Mouse (Mus musculus): Measurements from ENCODE around the gene Col4a1.

DNA sequence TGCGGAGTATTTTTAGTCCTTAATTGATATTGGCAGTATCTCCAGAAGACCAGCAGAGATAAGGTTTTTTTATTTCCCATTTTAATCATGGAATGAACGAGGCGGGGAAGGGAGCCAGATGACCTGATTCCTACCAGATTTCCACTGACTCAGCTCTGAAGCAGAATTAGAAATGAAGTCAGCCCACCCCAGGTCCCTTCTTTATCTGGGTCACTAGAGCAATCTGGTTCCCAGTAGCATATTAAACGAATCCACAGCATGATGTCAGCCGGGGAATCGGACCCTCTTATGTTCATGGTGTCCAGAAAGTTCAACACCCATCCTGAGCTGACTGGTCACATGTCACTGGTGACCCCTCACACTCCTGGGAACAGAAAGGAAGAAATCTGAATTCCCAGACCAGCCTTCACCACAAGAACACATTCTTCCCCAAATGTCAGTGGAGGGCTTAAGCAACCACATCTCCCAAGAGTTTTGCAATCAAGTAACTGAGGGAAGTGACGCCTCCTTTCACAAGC, 63.0 kb downstream of the Col4a1 start:
- no peak for TF ChIP-seq GATA1 (IDR thresholded peaks at IDR 0.05; ENCODE audit: low read length)
- TF ChIP-seq TAL1 (IDR thresholded peaks at IDR 0.05; ENCODE audit: low read length), result no peak

All from erythroblast, embryonic 14.5 days (primary cell).